Mouse (Mus musculus) layer of hippocampus, adult 18-20 months (tissue): ENCODE measurements around the gene Flt3l. TPM values are rescaled to one million over a fixed set of nuclear protein-coding genes. Genes with fewer than 3 reads are reported as not detected.
A peak's percentile ranks its signal among the peaks of the same experiment; 100 is the strongest.

ENCODE experiments used
- DNase-seq, 2 experiments: peaks; one replicate each; pipeline ENCODE4 v3.0.0; 2022; ENCODE audit warnings: low spot score in 2 of 2
- total RNA-seq, 2 experiments: library from RNA; stranded (reverse); gene quantifications; 2 replicates each; pipeline ENCODE4 v1.2.3; 2021

Flt3l gene
- total RNA-seq, 2 experiments from 2014 or later, result 6.9 to 9.5 TPM

- no peak for DNase-seq
Observed at GRCm38 (mm10) chr7:45145460-45145859, 9.2 kb upstream of the Flt3l start.

- no peak for DNase-seq
Observed at GRCm38 (mm10) chr7:45144368-45145174, 8.3 kb upstream of the Flt3l start.

- no peak for DNase-seq
Observed at GRCm38 (mm10) chr7:45141914-45142313, 5.7 kb upstream of the Flt3l start.

- no peak for DNase-seq
Observed at GRCm38 (mm10) chr7:45141319-45141718, 5.1 kb upstream of the Flt3l start.

GRCm38 (mm10) chr7:45139904-45140723, 3.9 kb upstream of the Flt3l start:
- DNase-seq, result no peak

- no peak for DNase-seq
Observed at GRCm38 (mm10) chr7:45138403-45138802, 2.2 kb upstream of the Flt3l start.

- no peak for DNase-seq
Observed at GRCm38 (mm10) chr7:45137171-45138006, 1.2 kb upstream of the Flt3l start.

GRCm38 (mm10) chr7:45135370-45135769, 862 bp downstream of the Flt3l start:
- no peak for DNase-seq

- no peak for DNase-seq
Observed at GRCm38 (mm10) chr7:45134544-45135026, 1.6 kb downstream of the Flt3l start.

- no peak for DNase-seq
Observed at GRCm38 (mm10) chr7:45133446-45134159, 2.6 kb downstream of the Flt3l start.

GRCm38 (mm10) chr7:45131850-45132249, 4.4 kb downstream of the Flt3l start:
- no peak for DNase-seq

- DNase-seq, result no peak
Observed at GRCm38 (mm10) chr7:45129776-45130512, 6.3 kb downstream of the Flt3l start.

GRCm38 (mm10) chr7:45129318-45129717, 6.9 kb downstream of the Flt3l start:
- no peak for DNase-seq

- DNase-seq, result peak; percentile 99 to 100
Observed at GRCm38 (mm10) chr7:45128624-45129246, 7.5 kb downstream of the Flt3l start, which contains the start of gene Rpl13a. TSS of gene Rpl13a (minus strand) at chr7:45128761.

- no peak for DNase-seq
Observed at GRCm38 (mm10) chr7:45127700-45128224, 8.5 kb downstream of the Flt3l start.

GRCm38 (mm10) chr7:45126844-45127699, 9.2 kb downstream of the Flt3l start:
- DNase-seq, result no peak

- DNase-seq, result no peak
Observed at GRCm38 (mm10) chr7:45126147-45126843, 9.9 kb downstream of the Flt3l start.
